1 mouse cellular context compared by ENCODE assay signal in the genomic region with DNA sequence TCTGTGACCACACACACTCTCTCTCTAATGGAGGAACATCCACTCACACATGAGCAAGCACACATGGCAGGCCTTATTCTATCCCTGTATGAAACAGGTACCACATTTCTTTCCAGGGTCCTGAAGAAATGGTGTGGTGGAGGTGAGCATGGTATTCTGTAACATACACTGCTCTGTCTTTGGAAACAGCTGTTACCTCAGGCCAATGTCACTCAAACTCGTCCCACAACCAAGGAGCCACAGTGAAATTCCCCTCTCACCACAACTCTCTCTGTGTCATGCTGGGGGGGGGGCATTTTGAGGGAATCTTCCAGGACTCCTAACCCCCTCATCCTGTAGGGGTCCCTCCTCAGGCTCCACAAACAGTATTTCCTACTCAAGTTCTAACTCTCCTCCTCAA.
A peak's percentile ranks its signal among the peaks of the same experiment; 100 is the strongest.
TF ChIP-seq lines count a peak whose summit lies in the region.

No protein-coding gene starts in this region.

TF ChIP-seq in CH12.LX, 34 proteins besides CTCF, POLR2A, EP300 and RAD21 (continued from another document):
- TF ChIP-seq MAX (IDR thresholded peaks at IDR 0.05; ENCODE audit: low read length) = no peak
- 0 out of 2 replicates have a peak, but pooled peaks have one; percentile 2 for TF ChIP-seq SIN3A (IDR thresholded peaks at IDR 0.05; ENCODE audit: low read length)
TF ChIP-seq in CH12.LX: peak in this region for 2.
